Mouse (Mus musculus) lung, adult 2 months (tissue): ENCODE data around the gene Prr14.
A peak's percentile ranks its signal among the peaks of the same experiment; 100 is the strongest.

Source experiments
- CTCF ChIP-seq: fragments of 200-500 bp; IDR thresholded peaks from 2 replicates; pipeline ENCODE4 v1.5.1; 2011; ENCODE audit warnings: mild to moderate bottlenecking, low read length, control low read depth; ENCODE audit not compliant: insufficient read depth
- POLR2A ChIP-seq: fragments of 200-500 bp; IDR thresholded peaks from 2 replicates; pipeline ENCODE4 v1.6.1; 2011; ENCODE audit warnings: low read depth, mild to moderate bottlenecking, control low read depth, low read length, borderline replicate concordance; ENCODE audit errors: extremely low read depth

DNA sequence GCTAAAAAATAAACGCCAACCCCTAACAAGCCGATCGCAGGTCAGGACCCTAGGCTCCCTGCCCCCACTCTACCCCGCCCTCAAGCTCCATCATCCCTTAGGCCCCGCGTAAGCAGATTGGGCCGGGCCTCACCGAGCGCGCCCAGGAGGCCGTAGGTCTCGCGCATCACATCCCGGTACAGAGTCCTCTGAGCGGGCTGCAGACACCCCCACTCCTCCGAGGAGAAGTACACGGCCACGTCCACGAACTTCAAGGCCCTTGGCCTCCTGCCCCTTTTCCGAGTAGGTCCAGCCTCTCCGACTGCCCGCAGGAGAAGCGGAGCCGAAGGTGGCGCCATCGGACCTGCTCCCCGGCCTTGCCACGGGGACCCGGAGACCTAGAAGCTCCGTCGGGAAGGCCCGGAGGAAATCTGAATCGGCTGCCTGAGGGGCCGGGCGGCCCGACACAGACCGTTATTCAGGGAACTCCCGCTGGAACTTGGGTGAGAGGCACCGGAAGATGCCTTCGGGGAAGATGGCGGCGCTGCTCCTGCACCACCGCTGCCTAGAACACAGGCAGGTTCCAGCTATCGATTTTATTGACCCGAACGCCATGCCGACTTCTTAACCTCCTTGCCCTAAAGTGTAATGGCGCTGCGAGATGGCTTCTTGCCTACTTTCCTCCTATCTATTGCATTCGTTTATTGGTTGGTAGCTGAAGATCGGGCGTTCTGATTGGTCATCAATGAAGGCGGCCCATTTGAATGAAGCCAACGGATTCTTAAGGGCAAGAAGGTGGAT is 10.7 kb upstream of the Prr14 start, which contains the start of gene Zfp689:
- no peak for TF ChIP-seq CTCF
- TF ChIP-seq POLR2A: peak; percentile 63; the same call in 1 of the 2 replicates
